Mouse (Mus musculus): ENCODE results near the gene Dusp1.

GRCm38 (mm10) chr17:26583056-26583455 is 21.1 kb upstream of the Dusp1 start:
- TF ChIP-seq CTCF (IDR thresholded peaks at IDR 0.05; ENCODE audit: low read depth) (no peak), EP300 (IDR thresholded peaks at IDR 0.05; ENCODE audit: low read depth) (no peak)
